Mouse (Mus musculus) left cerebral cortex, postnatal 14 days (tissue): ENCODE measurements around the gene Myt1l. TPM values are rescaled to one million over a fixed set of nuclear protein-coding genes. Genes with fewer than 3 reads are reported as not detected.

Experiments used
- DNase-seq, 2 experiments: peaks; one replicate each; pipeline ENCODE4 v3.0.0; 2021 to 2022; ENCODE audit warnings: low spot score in 2 of 2, mixed read lengths in 1 of 2
- intact Hi-C: fragments of 180-260 bp; cut with DNase I; formaldehyde crosslinking; loops from one replicate; pipeline ENCODE4 v1.15.1; 2025
- total RNA-seq, 2 experiments: library from RNA; stranded (reverse); gene quantifications; 2 replicates each; pipeline ENCODE4 v1.2.3; 2021

The Myt1l gene
- total RNA-seq, 2 experiments from 2014 or later, result 230 to 239 TPM

DNA sequence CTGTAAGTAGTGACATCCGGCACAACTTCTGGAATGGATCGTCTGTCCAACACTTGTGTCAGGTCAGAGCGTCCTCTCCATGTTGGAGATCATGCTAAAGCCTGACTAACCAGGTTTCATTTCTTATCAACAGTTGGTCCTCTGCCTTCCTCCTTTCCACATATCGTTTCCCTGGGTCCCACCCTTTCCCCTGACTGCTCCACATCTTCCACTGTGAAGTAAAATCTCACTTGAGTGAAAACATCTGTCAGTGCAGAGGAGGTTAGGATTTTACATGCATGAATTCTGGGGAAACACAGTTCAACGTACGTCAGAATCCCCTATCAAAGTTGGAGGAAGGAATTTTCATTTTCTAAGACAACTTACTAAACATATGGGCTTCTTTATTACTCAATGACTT lies 444.3 kb downstream of the Myt1l start:
- no peak for DNase-seq

More for the DNA sequence above, 444.3 kb downstream of the Myt1l start:
- intact Hi-C loops, result no loop called here
